Mouse (Mus musculus): ENCODE results near the gene Cop1. TPM values are rescaled to one million over a fixed set of nuclear protein-coding genes. Genes with fewer than 3 reads are reported as not detected.
A peak's percentile ranks its signal among the peaks of the same experiment; 100 is the strongest.

Gene Cop1
- polyA plus RNA-seq, 1 experiment from 2014 or later, result 32.8 TPM

DNA sequence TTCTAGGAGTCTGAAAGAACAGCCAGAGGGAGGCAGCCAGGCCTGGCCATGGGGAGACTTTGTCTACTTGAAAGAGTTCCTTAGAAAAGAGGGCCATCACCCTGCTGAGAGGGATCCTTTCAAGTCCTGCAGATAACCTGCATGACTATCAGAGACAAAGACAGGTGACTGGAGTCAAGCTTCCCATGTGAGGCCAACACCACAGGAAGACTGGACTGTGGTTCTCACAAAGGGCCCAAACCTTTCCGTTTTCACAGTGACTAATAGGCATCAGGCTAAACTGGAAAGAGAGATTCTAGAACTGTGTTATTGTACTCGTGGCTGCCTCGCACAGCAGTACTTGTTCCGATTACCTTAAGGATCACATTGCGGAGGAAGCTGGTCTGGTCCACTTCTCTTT is 126.6 kb downstream of the Cop1 start:
- WGBS (ENCODE audit: insufficient replicate concordance), result 77% methylated on average over 5 of the region's 5 CpGs
- Histone ChIP-seq H3K27me3 (ENCODE audit: insufficient read depth, low read length) (no peaks in the 10 kb centered on the region), H3K4me1 (ENCODE audit: insufficient read depth) (no peaks in the 10 kb centered on the region), H3K9ac (replicated peaks) (no peak overlapping the region), H3K4me3 (ENCODE audit: low read depth, low read length) (no peak overlapping the region), H3K36me3 (replicated peaks; ENCODE audit: insufficient read depth, low read length) (no peaks in the 10 kb centered on the region; the same call in 1 of the 2 replicates), H3K4me2 (ENCODE audit: low read depth, low read length) (no peak overlapping the region), H3K27ac (ENCODE audit: low read depth) (no peak overlapping the region), H3K9me3 (ENCODE audit: low read length) (no peaks in the 10 kb centered on the region)
- DNase-seq (no peak), ATAC-seq (no peak)
- TF ChIP-seq CTCF (IDR thresholded peaks at IDR 0.05; ENCODE audit: low read depth) (no peak), EP300 (IDR thresholded peaks at IDR 0.05; ENCODE audit: low read depth) (no peak)

DNA sequence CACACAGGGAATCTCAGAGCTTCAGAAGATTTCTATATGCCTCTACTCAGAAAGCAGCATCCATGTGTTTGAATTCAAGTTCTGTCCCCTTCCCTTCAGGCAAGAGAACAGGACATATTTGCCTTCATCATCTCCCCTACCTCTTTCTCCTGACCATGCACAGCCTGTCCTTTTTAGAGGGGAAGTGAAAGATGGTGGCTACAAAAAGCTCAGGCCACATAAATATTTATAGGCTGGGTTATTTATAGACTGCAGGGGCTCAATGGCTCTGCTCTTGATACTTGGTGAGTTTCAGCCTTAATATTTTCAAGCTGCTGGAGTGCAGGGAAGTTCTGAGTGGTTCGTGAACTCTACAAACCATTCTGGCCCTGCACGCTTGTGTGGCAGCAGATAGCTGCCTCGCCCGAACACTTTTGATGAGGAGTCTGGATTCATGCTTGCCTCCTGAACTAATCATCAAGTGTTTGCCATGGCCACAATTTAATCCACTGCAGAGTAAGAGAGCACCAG is 139.8 kb downstream of the Cop1 start:
- Histone ChIP-seq H3K27ac (ENCODE audit: low read depth) (no peak overlapping the region), H3K27me3 (ENCODE audit: insufficient read depth, low read length) (no peaks in the 10 kb centered on the region), H3K9ac (replicated peaks) (no peak overlapping the region), H3K9me3 (ENCODE audit: low read length) (no peaks in the 10 kb centered on the region), H3K4me2 (ENCODE audit: low read depth, low read length) (no peak overlapping the region), H3K4me1 (ENCODE audit: insufficient read depth) (no peaks in the 10 kb centered on the region), H3K36me3 (replicated peaks; ENCODE audit: insufficient read depth, low read length) (no peaks in the 10 kb centered on the region), H3K4me3 (ENCODE audit: low read depth, low read length) (no peak overlapping the region)
- no peak for DNase-seq
- ATAC-seq, result no peak
- 76% methylated on average over 4 of the region's 4 CpGs for WGBS (ENCODE audit: insufficient replicate concordance)
- TF ChIP-seq EP300 (IDR thresholded peaks at IDR 0.05; ENCODE audit: low read depth), result no peak
- TF ChIP-seq CTCF (IDR thresholded peaks at IDR 0.05; ENCODE audit: low read depth), result no peak

DNA sequence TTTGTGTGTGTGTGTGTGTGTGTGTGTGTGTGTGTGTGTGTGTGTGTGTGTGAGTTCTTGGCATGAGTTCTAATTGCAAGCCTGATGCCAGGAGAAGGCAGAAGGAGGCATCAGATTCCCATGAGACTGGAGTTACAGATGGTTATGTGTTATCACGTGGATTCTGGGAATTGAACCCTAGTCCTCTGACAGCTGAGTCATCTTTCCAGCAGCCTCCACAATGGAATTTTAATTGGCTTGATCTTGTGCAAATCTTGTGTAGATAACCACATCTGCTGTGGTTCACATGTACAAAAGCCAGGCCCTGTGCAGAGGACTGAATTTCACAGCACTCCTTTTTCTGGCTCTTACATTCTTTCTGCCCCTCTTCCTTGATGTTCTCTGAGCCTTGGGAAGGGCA is 150.1 kb downstream of the Cop1 start:
- Histone ChIP-seq H3K27me3 (ENCODE audit: insufficient read depth, low read length) (no peaks in the 10 kb centered on the region), H3K4me2 (ENCODE audit: low read depth, low read length) (no peak overlapping the region), H3K36me3 (replicated peaks; ENCODE audit: insufficient read depth, low read length) (no peaks in the 10 kb centered on the region), H3K27ac (ENCODE audit: low read depth) (no peak overlapping the region), H3K4me3 (ENCODE audit: low read depth, low read length) (no peak overlapping the region), H3K9ac (replicated peaks) (no peak overlapping the region), H3K9me3 (ENCODE audit: low read length) (no peaks in the 10 kb centered on the region), H3K4me1 (ENCODE audit: insufficient read depth) (no peaks in the 10 kb centered on the region)
- no peak for TF ChIP-seq CTCF (IDR thresholded peaks at IDR 0.05; ENCODE audit: low read depth)
- TF ChIP-seq EP300 (IDR thresholded peaks at IDR 0.05; ENCODE audit: low read depth), result no peak
- WGBS (ENCODE audit: insufficient replicate concordance), result 62% methylated on average over 1 of the region's 1 CpGs
- no peak for DNase-seq
- no peak for ATAC-seq

DNA sequence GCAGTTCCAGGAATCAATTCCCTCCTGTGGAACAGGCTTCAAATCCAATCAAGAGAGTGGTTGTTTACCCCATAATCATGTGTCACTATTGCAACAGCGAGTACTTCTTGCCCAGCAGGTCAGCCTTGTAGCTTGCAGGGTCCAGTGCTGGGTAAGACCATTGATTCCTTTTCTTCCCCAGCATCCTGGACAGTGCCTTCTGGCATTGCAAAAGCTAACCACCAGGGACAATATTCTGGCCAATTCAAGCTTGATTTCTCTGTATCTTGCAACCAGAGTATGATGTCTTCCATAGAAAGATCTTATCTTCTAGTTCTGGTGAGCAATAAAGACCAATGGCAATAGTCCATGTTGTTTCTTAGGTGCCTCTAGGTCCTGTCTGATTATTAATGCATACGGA is 150.8 kb downstream of the Cop1 start:
- H3K4me2 ChIP-seq (ENCODE audit: low read depth, low read length), result no peak overlapping the region
- no peaks in the 10 kb centered on the region for H3K36me3 ChIP-seq (replicated peaks; ENCODE audit: insufficient read depth, low read length)
- no peak overlapping the region for H3K9ac ChIP-seq (replicated peaks)
- no peak overlapping the region for H3K27ac ChIP-seq (ENCODE audit: low read depth)
- H3K4me1 ChIP-seq (ENCODE audit: insufficient read depth), result no peaks in the 10 kb centered on the region
- TF ChIP-seq EP300 (IDR thresholded peaks at IDR 0.05; ENCODE audit: low read depth) (no peak), CTCF (IDR thresholded peaks at IDR 0.05; ENCODE audit: low read depth) (no peak)
- DNase-seq (no peak), ATAC-seq (no peak)
- WGBS (ENCODE audit: insufficient replicate concordance), result 64% methylated on average over 2 of the region's 2 CpGs
- no peaks in the 10 kb centered on the region for H3K9me3 ChIP-seq (ENCODE audit: low read length)
- H3K4me3 ChIP-seq (ENCODE audit: low read depth, low read length), result no peak overlapping the region
- H3K27me3 ChIP-seq (ENCODE audit: insufficient read depth, low read length), result no peaks in the 10 kb centered on the region

DNA sequence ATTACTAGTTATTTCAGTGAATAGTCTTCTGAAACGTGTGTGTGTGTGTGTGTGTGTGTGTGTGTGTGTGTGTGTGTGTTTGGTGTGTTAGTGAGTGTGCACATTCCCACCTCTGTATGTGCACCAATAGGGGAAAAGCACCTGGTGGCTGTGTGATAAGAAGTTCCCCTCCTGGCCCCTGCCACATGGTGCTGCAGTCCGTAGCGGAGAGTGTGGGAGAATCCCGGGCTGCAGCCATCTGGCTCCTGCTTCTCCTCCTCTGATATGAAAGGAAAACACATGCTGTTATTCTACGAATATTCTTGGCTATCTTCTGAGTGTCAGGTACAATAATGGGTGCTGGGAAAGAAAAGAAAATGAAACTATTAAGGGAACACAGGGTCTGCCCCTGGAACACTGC is 154.3 kb downstream of the Cop1 start:
- WGBS (ENCODE audit: insufficient replicate concordance), result 56% methylated on average over 5 of the region's 5 CpGs
- no peaks in the 10 kb centered on the region for H3K4me1 ChIP-seq (ENCODE audit: insufficient read depth)
- no peak overlapping the region for H3K4me2 ChIP-seq (ENCODE audit: low read depth, low read length)
- TF ChIP-seq CTCF (IDR thresholded peaks at IDR 0.05; ENCODE audit: low read depth) (no peak), EP300 (IDR thresholded peaks at IDR 0.05; ENCODE audit: low read depth) (no peak)
- H3K4me3 ChIP-seq (ENCODE audit: low read depth, low read length), result no peak overlapping the region
- H3K9me3 ChIP-seq (ENCODE audit: low read length), result no peaks in the 10 kb centered on the region
- no peak for DNase-seq
- no peak for ATAC-seq
- H3K27me3 ChIP-seq (ENCODE audit: insufficient read depth, low read length), result no peaks in the 10 kb centered on the region
- H3K27ac ChIP-seq (ENCODE audit: low read depth), result no peak overlapping the region
- no peak overlapping the region for H3K9ac ChIP-seq (replicated peaks)
- H3K36me3 ChIP-seq (replicated peaks; ENCODE audit: insufficient read depth, low read length), result no peaks in the 10 kb centered on the region

DNA sequence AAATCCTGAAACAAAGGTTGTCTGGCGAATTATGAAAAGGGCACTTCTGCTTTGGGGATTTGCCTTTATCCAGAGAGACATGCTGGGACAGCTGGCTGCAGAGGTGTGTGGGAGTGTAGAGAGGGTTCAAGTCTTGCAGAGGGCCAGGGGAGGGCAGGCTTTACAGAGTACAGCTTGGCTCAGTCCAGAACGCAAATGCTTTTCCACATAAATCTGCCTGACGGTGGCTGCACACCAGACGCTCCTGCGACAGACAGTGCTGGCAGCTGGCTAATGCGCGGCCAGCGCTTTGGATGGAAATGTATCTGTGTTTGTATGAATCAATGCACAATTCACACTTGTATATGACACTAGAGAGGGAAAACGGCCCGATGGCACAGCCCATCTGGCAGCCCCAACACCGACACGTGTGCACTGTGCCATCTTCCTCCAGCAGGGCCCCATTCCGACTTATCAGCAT is 156.5 kb downstream of the Cop1 start:
- no peak overlapping the region for H3K9ac ChIP-seq (replicated peaks)
- H3K4me1 ChIP-seq (ENCODE audit: insufficient read depth), result no peaks in the 10 kb centered on the region
- H3K27me3 ChIP-seq (ENCODE audit: insufficient read depth, low read length), result no peaks in the 10 kb centered on the region
- no peak overlapping the region for H3K4me3 ChIP-seq (ENCODE audit: low read depth, low read length)
- no peaks in the 10 kb centered on the region for H3K9me3 ChIP-seq (ENCODE audit: low read length)
- WGBS (ENCODE audit: insufficient replicate concordance), result 81% methylated on average over 13 of the region's 13 CpGs
- no peak overlapping the region for H3K4me2 ChIP-seq (ENCODE audit: low read depth, low read length)
- DNase-seq (no peak), ATAC-seq (no peak)
- H3K27ac ChIP-seq (ENCODE audit: low read depth), result no peak overlapping the region
- no peaks in the 10 kb centered on the region for H3K36me3 ChIP-seq (replicated peaks; ENCODE audit: insufficient read depth, low read length)
- TF ChIP-seq CTCF (IDR thresholded peaks at IDR 0.05; ENCODE audit: low read depth), result no peak
- no peak for TF ChIP-seq EP300 (IDR thresholded peaks at IDR 0.05; ENCODE audit: low read depth)

DNA sequence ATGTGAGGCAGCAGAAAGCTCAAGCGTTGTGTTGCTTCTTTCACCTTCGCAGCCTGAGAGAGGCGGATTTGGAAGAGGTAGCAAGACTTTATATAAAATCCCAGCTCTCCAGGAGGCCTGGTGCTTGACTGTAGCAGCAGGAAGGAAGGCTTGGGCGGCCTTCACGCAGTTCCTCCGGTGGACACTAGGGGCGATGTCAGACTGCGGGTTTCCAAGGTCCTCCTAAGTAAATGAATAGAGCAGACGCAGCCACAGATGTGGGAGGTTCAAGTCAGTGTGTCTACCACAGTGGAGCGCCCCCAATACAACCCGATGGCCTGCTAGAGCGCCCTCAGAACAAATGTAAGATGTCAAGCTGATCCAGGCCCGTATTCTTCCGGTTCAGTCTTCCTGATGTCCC is 157.9 kb downstream of the Cop1 start:
- no peak overlapping the region for H3K4me3 ChIP-seq (ENCODE audit: low read depth, low read length)
- peak; percentile 68 for DNase-seq
- no peak for TF ChIP-seq EP300 (IDR thresholded peaks at IDR 0.05; ENCODE audit: low read depth)
- TF ChIP-seq CTCF (IDR thresholded peaks at IDR 0.05; ENCODE audit: low read depth), result peak; percentile 77
- no peaks in the 10 kb centered on the region for H3K9me3 ChIP-seq (ENCODE audit: low read length)
- H3K36me3 ChIP-seq (replicated peaks; ENCODE audit: insufficient read depth, low read length), result no peaks in the 10 kb centered on the region
- no peak overlapping the region for H3K4me2 ChIP-seq (ENCODE audit: low read depth, low read length)
- no peak overlapping the region for H3K9ac ChIP-seq (replicated peaks)
- H3K27me3 ChIP-seq (ENCODE audit: insufficient read depth, low read length), result no peaks in the 10 kb centered on the region
- no peaks in the 10 kb centered on the region for H3K4me1 ChIP-seq (ENCODE audit: insufficient read depth)
- WGBS (ENCODE audit: insufficient replicate concordance), result 15% methylated on average over 14 of the region's 14 CpGs
- ATAC-seq, result no peak
- no peak overlapping the region for H3K27ac ChIP-seq (ENCODE audit: low read depth)

Measured in liver, postnatal 0 days (tissue).